Mouse (Mus musculus) embryonic facial prominence, embryonic 13.5 days (tissue): ENCODE measurements around the gene Nanos1. TPM values are rescaled to one million over a fixed set of nuclear protein-coding genes. Genes with fewer than 3 reads are reported as not detected.

Experiments used
- ATAC-seq: fragments of 200-750 bp; cut with Nextera tagmentation; 2 replicates; pipeline ENCODE4 v1.8.0; 2017; ENCODE audit warnings: low read depth; ENCODE audit not compliant: insufficient number of reproducible peaks, insufficient read depth, low FRiP score, low TSS enrichment
- H3K27ac ChIP-seq: fragments of 300-500 bp; sonication (generic); 2 replicates; pipeline ENCODE4 v1.5.1; 2015; ENCODE audit warnings: moderate library complexity, mild to moderate bottlenecking, inconsistent platforms
- H3K27me3 ChIP-seq: fragments of 300-500 bp; sonication (generic); 2 replicates; pipeline ENCODE4 v1.6.1; 2015; ENCODE audit warnings: mild to moderate bottlenecking, inconsistent platforms
- H3K36me3 ChIP-seq: fragments of 300-500 bp; sonication (generic); 2 replicates; pipeline ENCODE4 v1.6.1; 2015; ENCODE audit warnings: mild to moderate bottlenecking, inconsistent platforms
- H3K4me1 ChIP-seq: fragments of 300-500 bp; sonication (generic); 2 replicates; pipeline ENCODE4 v1.6.1; 2015; ENCODE audit warnings: inconsistent platforms
- H3K4me2 ChIP-seq: fragments of 300-500 bp; sonication (generic); 2 replicates; pipeline ENCODE4 v1.6.1; 2015; ENCODE audit warnings: moderate library complexity, mild to moderate bottlenecking, inconsistent platforms
- H3K4me3 ChIP-seq: fragments of 300-500 bp; sonication (generic); 2 replicates; pipeline ENCODE4 v1.5.1; 2015; ENCODE audit warnings: mild to moderate bottlenecking, inconsistent platforms
- H3K9ac ChIP-seq: fragments of 300-500 bp; sonication (generic); 2 replicates; pipeline ENCODE4 v1.6.1; 2015; ENCODE audit warnings: mild to moderate bottlenecking, inconsistent platforms
- H3K9me3 ChIP-seq: fragments of 300-500 bp; sonication (generic); 2 replicates; pipeline ENCODE4 v1.6.1; 2016; ENCODE audit warnings: inconsistent platforms
- WGBS: fragments of 180-500 bp; shearing (Covaris S2); methylation state at CpG from one replicate; pipeline ENCODE4 v1.1.7; 2015; ENCODE audit warnings: mixed read lengths; 5-methylcytosine and 5-hydroxymethylcytosine counted together
- polyA plus RNA-seq: library from polyadenylated mRNA; unstranded; fragments of >200 nt; fragmentation: Nextera tagmentation; extraction: Ambion mirVana; gene quantifications from 2 replicates; pipeline ENCODE4 v1.2.1, GENCODE M21; 2015

Nanos1 gene
- polyA plus RNA-seq, 1 experiment from 2014 or later, result 1.8 TPM

DNA sequence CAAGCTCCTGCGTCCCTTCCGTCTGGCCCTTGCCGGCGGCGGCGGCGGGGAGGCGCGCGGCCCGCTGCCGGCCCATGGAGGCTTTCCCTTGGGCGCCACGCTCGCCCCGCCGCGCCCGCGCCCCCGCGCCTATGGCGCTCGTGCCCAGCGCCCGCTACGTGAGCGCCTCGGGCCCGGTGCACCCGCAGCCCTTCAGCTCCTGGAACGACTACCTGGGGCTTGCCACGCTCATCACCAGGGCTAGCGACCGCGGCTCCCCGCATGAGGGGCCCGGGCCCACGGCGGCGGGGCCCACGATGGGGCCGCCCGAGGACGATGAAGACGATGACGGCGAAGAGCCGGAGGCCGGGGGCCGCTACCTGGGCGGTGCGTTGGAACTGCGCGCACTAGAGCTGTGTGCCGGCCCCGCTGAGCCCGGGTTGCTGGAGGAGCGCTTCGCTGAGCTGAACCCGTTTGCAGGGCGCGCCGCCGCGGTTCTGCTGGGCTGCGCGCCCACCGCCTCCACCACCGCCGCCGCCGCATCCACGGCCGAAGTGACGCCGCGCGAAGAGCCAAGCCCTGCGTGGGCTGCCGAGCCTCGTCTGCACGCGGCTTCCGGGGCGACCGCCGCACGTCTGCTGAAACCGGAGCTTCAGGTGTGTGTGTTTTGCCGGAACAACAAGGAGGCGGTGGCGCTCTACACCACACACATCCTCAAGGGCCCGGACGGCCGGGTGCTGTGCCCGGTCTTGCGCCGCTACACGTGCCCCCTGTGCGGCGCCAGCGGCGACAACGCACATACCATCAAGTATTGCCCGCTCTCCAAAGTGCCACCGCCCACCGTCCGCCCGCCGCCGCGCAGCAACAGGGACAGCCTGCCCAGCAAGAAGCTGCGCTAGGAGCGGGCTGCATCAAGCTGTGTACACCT, 658 bp downstream of the Nanos1 start:
- ATAC-seq, result peak; percentile 77
- Histone ChIP-seq H3K9ac (peak overlapping the region; percentile 76), H3K4me2 (peak overlapping the region; percentile 99), H3K4me3 (peak overlapping the region; percentile 73), H3K27me3 (peaks cover 29% of the 10 kb centered on the region), H3K36me3 (peaks cover 5% of the 10 kb centered on the region; the same call in 1 of the 2 replicates), H3K9me3 (no peaks in the 10 kb centered on the region), H3K27ac (peak overlapping the region; percentile 39; the same call in 1 of the 2 replicates), H3K4me1 (peaks cover 20% of the 10 kb centered on the region)
- under 1% methylated on average over 106 of the region's 115 CpGs for WGBS

DNA sequence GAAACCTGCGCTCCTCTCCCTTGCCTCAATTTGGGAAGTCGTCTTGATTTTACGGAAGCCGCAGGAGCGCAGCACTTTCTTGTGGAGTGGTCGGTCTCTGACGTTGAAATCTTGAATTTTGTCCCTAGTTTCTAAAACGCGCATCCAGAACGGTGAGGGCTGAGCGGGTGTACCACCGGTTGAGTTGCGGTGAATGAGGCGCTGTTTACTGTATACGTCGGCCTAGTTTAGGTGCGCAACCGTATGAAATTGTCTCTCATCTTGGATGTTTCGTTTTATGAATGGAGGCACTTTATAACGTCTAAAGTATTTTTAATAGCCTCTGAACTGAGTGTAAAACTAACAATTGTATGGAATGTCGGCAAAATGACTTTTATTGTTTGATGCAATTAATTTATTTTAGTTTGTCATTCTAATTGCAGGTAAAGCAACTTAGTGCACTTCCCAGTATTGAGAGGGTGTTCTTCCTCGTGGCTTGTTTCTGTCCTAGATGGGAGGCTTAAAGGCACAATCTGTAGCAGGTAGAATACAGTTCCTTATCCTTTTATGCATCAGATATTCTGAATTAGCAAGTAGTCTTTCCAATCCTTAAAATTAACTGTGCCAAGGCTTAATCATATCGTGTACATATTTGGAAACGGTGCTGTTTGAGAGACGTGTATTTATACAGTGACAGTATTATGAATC, 1.5 kb downstream of the Nanos1 start:
- Histone ChIP-seq H3K9me3 (no peaks in the 10 kb centered on the region), H3K27ac (no peak overlapping the region), H3K4me1 (peaks cover 20% of the 10 kb centered on the region), H3K4me3 (peak overlapping the region; percentile 73), H3K36me3 (peaks cover 9% of the 10 kb centered on the region), H3K27me3 (peaks cover 29% of the 10 kb centered on the region), H3K9ac (peak overlapping the region; percentile 76), H3K4me2 (peak overlapping the region; percentile 99)
- WGBS, result 5% methylated on average over 25 of the region's 25 CpGs
- ATAC-seq, result no peak

DNA sequence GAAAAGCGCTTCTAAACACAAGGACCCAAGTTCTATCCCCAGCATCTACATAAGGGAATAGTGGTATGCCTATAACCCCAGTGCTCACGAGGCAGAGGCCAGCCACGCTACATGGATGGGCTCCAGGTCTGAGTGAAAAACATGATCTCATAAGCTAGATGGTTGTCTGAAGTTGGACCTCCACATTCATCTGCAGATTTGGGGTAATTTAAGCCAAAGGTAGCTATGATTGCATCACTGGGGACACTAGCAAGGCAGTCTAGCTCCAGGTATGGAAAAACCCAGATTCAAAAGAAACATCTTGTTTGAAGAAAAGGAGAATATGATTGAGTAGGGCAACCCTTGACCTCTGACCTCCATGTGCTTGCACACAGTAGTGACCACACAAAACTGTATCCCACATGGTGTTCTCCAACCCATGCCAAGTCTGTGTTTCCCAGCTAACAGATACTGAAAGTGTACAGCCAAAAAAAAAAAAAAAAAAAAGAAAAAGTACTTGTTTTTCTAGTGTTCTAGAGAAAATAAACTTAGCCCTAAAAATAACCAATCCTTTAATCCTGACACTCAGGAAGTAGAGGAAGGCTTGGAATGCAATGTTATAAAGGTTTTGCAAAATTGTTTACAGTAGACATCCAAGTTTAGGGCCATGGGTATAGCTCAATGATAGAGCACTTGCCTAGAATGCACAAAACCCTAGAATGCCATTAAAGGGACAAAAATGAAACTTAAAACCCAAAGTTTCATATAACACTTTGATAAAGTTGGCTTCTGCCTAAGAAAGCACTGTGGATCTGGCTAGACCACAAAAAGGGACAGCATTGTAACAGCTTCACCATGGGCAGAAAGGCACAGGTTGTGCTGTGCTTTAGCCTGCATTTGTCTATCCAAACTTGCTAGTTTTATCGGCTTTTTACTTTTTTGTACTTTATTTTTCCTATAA, 3.4 kb downstream of the Nanos1 start:
- no peak for ATAC-seq
- H3K27ac ChIP-seq, result no peak overlapping the region
- H3K4me3 ChIP-seq, result no peak overlapping the region
- 68% methylated on average over 4 of the region's 4 CpGs for WGBS
- H3K9me3 ChIP-seq, result no peaks in the 10 kb centered on the region
- H3K4me1 ChIP-seq, result peaks cover 20% of the 10 kb centered on the region
- no peak overlapping the region for H3K4me2 ChIP-seq
- H3K27me3 ChIP-seq, result peaks cover 28% of the 10 kb centered on the region
- H3K9ac ChIP-seq, result no peak overlapping the region
- H3K36me3 ChIP-seq, result peaks cover 27% of the 10 kb centered on the region

DNA sequence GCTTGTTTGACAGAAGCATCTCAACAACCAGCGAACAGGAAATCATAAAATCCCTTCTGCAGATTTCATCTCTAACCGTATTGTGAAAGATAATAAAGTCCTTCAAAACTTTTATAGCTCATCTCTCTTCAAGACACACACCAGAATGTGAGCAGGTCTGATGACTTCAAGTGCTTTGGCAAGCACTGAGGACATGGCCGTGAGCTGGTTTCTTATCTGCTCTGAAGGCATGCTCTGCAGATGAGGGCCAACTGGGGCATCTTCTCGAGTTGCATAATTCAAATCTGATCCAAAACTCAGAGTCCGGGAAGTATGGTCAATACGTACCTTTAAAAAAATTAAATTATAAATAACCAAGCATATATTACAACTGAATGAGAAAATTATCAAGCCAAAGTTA, 17.6 kb downstream of the Nanos1 start:
- peaks cover 84% of the 10 kb centered on the region for H3K36me3 ChIP-seq
- H3K27ac ChIP-seq, result no peak overlapping the region
- H3K27me3 ChIP-seq, result no peaks in the 10 kb centered on the region
- H3K4me3 ChIP-seq, result no peak overlapping the region
- no peak overlapping the region for H3K9ac ChIP-seq
- no peaks in the 10 kb centered on the region for H3K9me3 ChIP-seq
- no peak overlapping the region for H3K4me2 ChIP-seq
- WGBS, result 92% methylated on average over 6 of the region's 6 CpGs
- ATAC-seq, result no peak
- H3K4me1 ChIP-seq, result no peaks in the 10 kb centered on the region

DNA sequence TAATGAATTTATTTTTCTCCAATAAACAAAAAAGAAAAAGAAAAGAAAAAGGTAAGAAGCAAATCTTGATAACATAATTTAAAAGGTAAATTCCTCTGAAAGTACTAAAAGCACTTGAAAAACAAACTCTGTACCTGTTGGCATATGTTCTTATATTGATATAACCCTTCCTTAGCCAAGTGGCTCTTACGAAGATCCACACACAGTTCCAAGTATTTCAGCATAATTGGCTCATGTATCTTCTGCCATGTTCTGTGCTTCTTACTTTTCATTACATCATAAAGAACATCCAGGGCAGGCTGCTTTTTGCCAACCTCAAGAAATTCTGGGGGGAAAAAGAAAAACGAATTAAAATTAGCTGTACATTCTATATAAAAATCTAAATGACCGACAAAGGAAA, 26.2 kb downstream of the Nanos1 start:
- Histone ChIP-seq H3K4me2 (no peak overlapping the region), H3K36me3 (peaks cover 38% of the 10 kb centered on the region)
- ATAC-seq, result no peak

DNA sequence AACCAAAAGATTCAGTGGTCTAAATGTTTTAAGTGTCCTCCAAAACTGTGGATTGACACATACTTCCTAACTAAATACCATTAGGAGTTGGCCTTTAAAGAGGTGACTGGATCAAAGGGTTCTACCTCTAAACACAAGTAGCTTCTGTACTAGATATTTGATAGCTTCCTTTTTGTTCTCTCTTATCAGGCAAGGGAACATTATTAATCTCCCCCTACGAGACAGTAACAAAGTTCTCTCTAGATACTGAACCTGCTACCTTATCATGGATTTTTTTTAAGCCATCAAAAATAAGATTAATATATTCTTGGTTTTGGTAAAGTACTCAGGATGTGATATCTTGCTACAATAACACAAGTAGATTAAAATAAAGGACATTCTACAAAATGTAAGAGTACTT, 28.9 kb downstream of the Nanos1 start:
- no peaks in the 10 kb centered on the region for H3K27me3 ChIP-seq
- H3K9ac ChIP-seq, result no peak overlapping the region
- WGBS, result 54% methylated on average over 1 of the region's 1 CpGs
- H3K4me1 ChIP-seq, result peaks cover 17% of the 10 kb centered on the region
- H3K4me3 ChIP-seq, result no peak overlapping the region
- H3K9me3 ChIP-seq, result no peaks in the 10 kb centered on the region
- no peak overlapping the region for H3K4me2 ChIP-seq
- H3K36me3 ChIP-seq, result peaks cover 20% of the 10 kb centered on the region
- no peak overlapping the region for H3K27ac ChIP-seq
- no peak for ATAC-seq

More for the DNA sequence above, 26.2 kb downstream of the Nanos1 start:
- 88% methylated on average over 3 of the region's 3 CpGs for WGBS
- Histone ChIP-seq H3K4me3 (no peak overlapping the region), H3K27me3 (no peaks in the 10 kb centered on the region), H3K4me1 (peaks cover 9% of the 10 kb centered on the region; the same call in 1 of the 2 replicates), H3K27ac (no peak overlapping the region), H3K9me3 (no peaks in the 10 kb centered on the region), H3K9ac (no peak overlapping the region)

DNA sequence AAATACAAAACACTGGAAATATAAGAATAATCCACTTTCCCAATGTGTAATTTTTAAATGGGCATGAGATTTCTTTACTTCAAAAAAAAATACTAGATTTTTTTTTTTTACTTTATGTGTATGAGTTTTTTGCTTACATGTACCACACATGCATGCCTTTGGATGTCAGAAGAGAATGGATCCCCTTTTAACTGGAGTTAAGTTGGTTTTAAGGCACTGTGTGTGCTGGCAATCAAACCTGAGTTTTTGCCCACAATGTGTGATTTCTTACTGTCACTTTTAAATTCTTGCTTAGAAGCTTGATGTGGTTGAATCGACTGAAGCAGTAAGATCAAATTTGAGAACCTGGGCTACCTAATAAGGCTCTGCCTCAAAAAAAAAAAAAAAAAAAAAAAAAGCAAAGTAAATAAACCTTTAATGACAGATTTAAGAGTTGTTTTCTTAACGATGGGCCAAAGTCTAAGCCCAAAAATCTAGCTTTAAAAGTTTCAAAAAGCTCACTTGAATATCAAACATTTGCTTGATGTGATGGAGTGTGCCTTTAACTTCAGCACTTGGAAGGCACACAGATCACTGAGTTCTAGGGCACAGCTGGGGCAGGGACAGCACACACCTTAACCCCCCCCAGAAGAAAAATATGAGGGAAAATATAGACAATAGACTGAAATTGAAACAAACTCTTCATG, 31.8 kb downstream of the Nanos1 start:
- no peak overlapping the region for H3K4me3 ChIP-seq
- no peak overlapping the region for H3K9ac ChIP-seq
- H3K36me3 ChIP-seq, result no peaks in the 10 kb centered on the region
- ATAC-seq, result no peak
- peaks cover 17% of the 10 kb centered on the region for H3K4me1 ChIP-seq
- no peaks in the 10 kb centered on the region for H3K27me3 ChIP-seq
- H3K4me2 ChIP-seq, result peak overlapping the region; percentile 58
- H3K27ac ChIP-seq, result no peak overlapping the region
- no peaks in the 10 kb centered on the region for H3K9me3 ChIP-seq
- WGBS, result 54% methylated on average over 2 of the region's 2 CpGs

DNA sequence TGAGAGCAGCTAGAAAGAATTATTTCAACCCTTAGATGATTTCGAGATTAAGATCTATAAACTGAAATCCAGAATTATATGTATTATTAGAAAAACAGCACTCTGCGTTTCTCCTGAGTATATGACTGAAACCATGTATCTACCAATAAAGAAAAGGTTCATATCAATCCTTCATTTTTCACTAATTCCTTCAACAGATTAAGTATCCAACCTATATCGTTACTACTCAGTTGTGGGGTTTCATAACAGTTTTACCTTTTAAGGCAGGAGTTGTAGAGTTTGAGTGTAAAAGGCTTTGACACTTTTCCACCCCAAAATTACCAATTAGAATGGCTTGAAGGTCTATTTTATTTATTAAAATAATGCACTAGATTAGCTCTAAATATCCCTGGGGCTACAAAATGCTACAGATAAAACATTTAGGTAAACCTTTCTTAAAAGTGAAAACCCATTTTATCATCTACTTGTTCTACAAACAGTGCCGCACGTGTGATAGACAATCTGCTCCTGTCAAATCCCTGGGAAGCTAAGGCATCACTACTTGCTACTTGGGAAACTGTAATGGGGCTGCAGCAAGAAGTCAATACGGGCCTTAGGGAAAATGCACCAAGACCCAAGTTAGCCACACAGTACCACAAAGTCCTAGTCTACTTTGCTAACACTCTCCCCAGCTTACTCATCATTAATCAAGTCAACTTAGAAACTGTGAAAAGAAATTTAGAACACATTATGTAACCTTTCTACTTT, 32.6 kb downstream of the Nanos1 start:
- Histone ChIP-seq H3K36me3 (no peaks in the 10 kb centered on the region), H3K9me3 (no peaks in the 10 kb centered on the region), H3K27ac (no peak overlapping the region), H3K4me3 (peak overlapping the region; percentile 100), H3K4me1 (peaks cover 17% of the 10 kb centered on the region), H3K9ac (peak overlapping the region; percentile 67), H3K4me2 (peak overlapping the region; percentile 58), H3K27me3 (no peaks in the 10 kb centered on the region)
- 40% methylated on average over 6 of the region's 6 CpGs for WGBS
- no peak for ATAC-seq

DNA sequence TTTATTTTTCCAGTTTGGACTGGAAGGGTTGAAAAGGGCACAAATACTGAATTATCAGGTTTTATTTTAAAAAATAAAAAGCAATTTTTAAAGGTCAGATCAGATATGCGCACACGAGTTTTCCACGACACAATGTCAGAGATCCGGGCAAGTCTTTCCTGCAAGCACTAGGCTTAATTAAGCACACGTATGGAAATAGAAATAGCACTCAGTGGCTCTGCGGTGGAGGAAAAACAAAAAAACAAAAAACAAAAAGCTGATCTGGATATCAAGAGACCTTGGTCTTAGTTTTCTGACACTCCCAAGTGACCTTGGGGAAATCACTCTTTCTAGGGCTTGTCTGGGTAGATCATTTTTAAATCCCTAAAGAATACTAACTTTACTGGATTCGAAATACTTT, 33.7 kb downstream of the Nanos1 start:
- no peak for ATAC-seq
- Histone ChIP-seq H3K27ac (peak overlapping the region; percentile 98), H3K4me1 (peaks cover 17% of the 10 kb centered on the region), H3K36me3 (no peaks in the 10 kb centered on the region), H3K9me3 (no peaks in the 10 kb centered on the region), H3K27me3 (no peaks in the 10 kb centered on the region), H3K9ac (peak overlapping the region; percentile 100), H3K4me2 (peak overlapping the region; percentile 58), H3K4me3 (peak overlapping the region; percentile 100)
- WGBS, result 2% methylated on average over 7 of the region's 7 CpGs

DNA sequence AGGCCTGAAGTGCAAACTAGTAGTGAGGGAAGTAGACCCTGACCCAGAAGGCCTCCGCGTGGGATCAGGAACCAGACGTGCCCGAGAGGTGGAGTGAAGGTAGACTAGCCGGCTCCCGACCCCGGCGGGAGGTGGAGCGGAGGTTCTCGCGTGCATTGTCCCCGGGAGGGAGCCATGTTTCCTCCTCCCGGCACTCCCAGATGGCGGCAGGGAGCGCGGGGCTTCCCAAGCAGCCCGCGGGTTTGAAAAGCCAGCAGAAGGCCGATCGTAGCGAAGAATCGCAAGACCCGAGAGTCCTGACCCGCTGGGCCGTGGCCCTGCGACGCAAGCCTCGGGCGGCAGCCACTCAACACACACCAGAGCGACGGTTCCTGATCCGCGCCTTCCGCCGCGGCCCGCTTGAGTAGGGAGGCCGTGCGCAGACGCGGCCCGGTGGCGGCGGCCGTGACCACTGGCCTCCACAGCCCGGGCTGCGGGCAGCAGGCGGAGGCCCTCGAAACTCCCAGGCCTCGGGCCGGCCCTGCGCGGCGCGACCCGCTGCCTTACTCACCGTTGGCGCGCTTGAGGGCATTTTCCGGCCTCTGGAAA, 34.2 kb downstream of the Nanos1 start:
- Histone ChIP-seq H3K4me3 (peak overlapping the region; percentile 100), H3K4me2 (peak overlapping the region; percentile 58), H3K4me1 (peaks cover 17% of the 10 kb centered on the region), H3K27ac (peak overlapping the region; percentile 98), H3K9ac (peak overlapping the region; percentile 100), H3K36me3 (no peaks in the 10 kb centered on the region), H3K27me3 (no peaks in the 10 kb centered on the region), H3K9me3 (no peaks in the 10 kb centered on the region)
- under 1% methylated on average over 60 of the region's 60 CpGs for WGBS
- peak; percentile 59 for ATAC-seq
